Mouse (Mus musculus) R1 (cell line): ENCODE data around the gene Tmem232.
"Not testable (repeated sequence)": the region's sequence is repeated elsewhere in the genome, so short reads cannot be mapped to it uniquely, and the experiment has no call there.

Experiments
- DNase-seq: peaks from one replicate; pipeline ENCODE4 v3.0.0-alpha.2; 2018; ENCODE audit warnings: low read depth, low spot score

Tmem232 gene

GRCm38 (mm10) chr17:65532381-65532780, 8.2 kb downstream of the Tmem232 start:
- not testable (repeated sequence) for DNase-seq

GRCm38 (mm10) chr17:65527529-65527928, 13.1 kb downstream of the Tmem232 start:
- no peak for DNase-seq

GRCm38 (mm10) chr17:65513517-65513916, 27.1 kb downstream of the Tmem232 start:
- DNase-seq: no peak

- DNase-seq: no peak
Observed at GRCm38 (mm10) chr17:65484654-65485053, 55.9 kb downstream of the Tmem232 start.

- DNase-seq: no peak
Observed at GRCm38 (mm10) chr17:65476747-65477146, 63.8 kb downstream of the Tmem232 start.

- no peak for DNase-seq
Observed at GRCm38 (mm10) chr17:65450818-65451217, 89.8 kb downstream of the Tmem232 start.

- peak; percentile 28 for DNase-seq
Observed at GRCm38 (mm10) chr17:65437906-65438305, 102.7 kb downstream of the Tmem232 start.

- no peak for DNase-seq
Observed at GRCm38 (mm10) chr17:65419124-65419523, 121.5 kb downstream of the Tmem232 start.

- DNase-seq: no peak
Observed at GRCm38 (mm10) chr17:65405309-65405708, 135.3 kb downstream of the Tmem232 start.

- DNase-seq: no peak
Observed at GRCm38 (mm10) chr17:65400914-65401313, 139.7 kb downstream of the Tmem232 start.

GRCm38 (mm10) chr17:65384411-65384962, 156.1 kb downstream of the Tmem232 start:
- no peak for DNase-seq

- DNase-seq: peak; percentile 55
Observed at GRCm38 (mm10) chr17:65370034-65370780, 170.4 kb downstream of the Tmem232 start.

- DNase-seq: no peak
Observed at GRCm38 (mm10) chr17:65365535-65366254, 174.9 kb downstream of the Tmem232 start.

GRCm38 (mm10) chr17:65351836-65352235, 188.7 kb downstream of the Tmem232 start:
- no peak for DNase-seq

GRCm38 (mm10) chr17:65340016-65340415, 200.6 kb downstream of the Tmem232 start:
- no peak for DNase-seq

GRCm38 (mm10) chr17:65330759-65331158, 209.8 kb downstream of the Tmem232 start:
- DNase-seq: peak; percentile 63

- peak; percentile 62 for DNase-seq
Observed at GRCm38 (mm10) chr17:65325249-65325648, 215.3 kb downstream of the Tmem232 start.

- DNase-seq: no peak
Observed at GRCm38 (mm10) chr17:65320623-65321022, 220.0 kb downstream of the Tmem232 start.

GRCm38 (mm10) chr17:65299946-65300345, 240.6 kb downstream of the Tmem232 start:
- DNase-seq: no peak

GRCm38 (mm10) chr17:65297831-65298230, 242.8 kb downstream of the Tmem232 start:
- no peak for DNase-seq

GRCm38 (mm10) chr17:65252160-65252559, 288.4 kb downstream of the Tmem232 start:
- peak; percentile 45 for DNase-seq

- DNase-seq: no peak
Observed at GRCm38 (mm10) chr17:65250261-65250660, 290.3 kb downstream of the Tmem232 start.

GRCm38 (mm10) chr17:65243716-65244115, 296.9 kb downstream of the Tmem232 start:
- DNase-seq: no peak
